8 mouse cellular contexts compared by ENCODE assay signal in genomic region chr4:142098303-142098702, GRCm38 (mm10). TPM values are rescaled to one million over a fixed set of nuclear protein-coding genes. Genes with fewer than 3 reads are reported as not detected.
A peak's percentile ranks its signal among the peaks of the same experiment; 100 is the strongest.
DNase-seq lines count a peak whose midpoint lies in the region; ATAC-seq and TF ChIP-seq lines count a peak whose summit lies in the region.

No protein-coding gene starts in this region.

- no peak overlapping the region for H3K9ac ChIP-seq in embryonic facial prominence, embryonic 15.5 days
- no peak overlapping the region for H3K9ac ChIP-seq in kidney, embryonic 15.5 days
- H3K9ac ChIP-seq in limb, embryonic 15.5 days: no peak overlapping the region
- H3K9ac ChIP-seq in midbrain, embryonic 16.5 days (ENCODE audit: low read depth, low read length): no peak overlapping the region
- no peak overlapping the region for H3K9ac ChIP-seq in stomach, embryonic 14.5 days (replicated peaks; ENCODE audit: low read depth, low read length)

- peaks cover 19% of the 10 kb centered on the region for H3K4me1 ChIP-seq in bone marrow macrophage, adult 2 months (ENCODE audit: control insufficient read depth, insufficient read depth, low read length)
- peaks cover 35% of the 10 kb centered on the region for H3K4me1 ChIP-seq in embryonic facial prominence, embryonic 15.5 days
- H3K4me1 ChIP-seq in kidney, embryonic 15.5 days: peaks cover 24% of the 10 kb centered on the region
- H3K4me1 ChIP-seq in limb, embryonic 15.5 days: peaks cover 29% of the 10 kb centered on the region
- H3K4me1 ChIP-seq in midbrain, embryonic 16.5 days (ENCODE audit: control insufficient read depth, insufficient read depth, low read length): no peaks in the 10 kb centered on the region
- H3K4me1 ChIP-seq in stomach, embryonic 14.5 days (ENCODE audit: control insufficient read depth, insufficient read depth, low read length): peaks cover 20% of the 10 kb centered on the region

- no peak for ATAC-seq in embryonic facial prominence, embryonic 15.5 days (ENCODE audit: insufficient number of reproducible peaks, low FRiP score, low TSS enrichment, low read depth)
- peak; percentile 30; the same call in 1 of the 2 replicates for ATAC-seq in kidney, embryonic 15.5 days (replicated peaks; ENCODE audit: low FRiP score)
- no peak for ATAC-seq in limb, embryonic 15.5 days (ENCODE audit: insufficient number of reproducible peaks, low FRiP score, low TSS enrichment, low read depth)
- peak; percentile 47; the same call in 1 of the 2 replicates for ATAC-seq in midbrain, embryonic 16.5 days
- peak; percentile 49 for ATAC-seq in stomach, embryonic 14.5 days (ENCODE audit: insufficient number of reproducible peaks, insufficient read depth, low FRiP score, low read depth)

- H3K4me2 ChIP-seq in embryonic facial prominence, embryonic 15.5 days (replicated peaks): peak overlapping the region; percentile 27; the same call in 1 of the 2 replicates
- peak overlapping the region; percentile 42 for H3K4me2 ChIP-seq in kidney, embryonic 15.5 days
- H3K4me2 ChIP-seq in limb, embryonic 15.5 days: peak overlapping the region; percentile 22; the same call in 1 of the 2 replicates
- no peak overlapping the region for H3K4me2 ChIP-seq in midbrain, embryonic 16.5 days (ENCODE audit: low read length)
- 0 out of 2 replicates have a peak overlapping the region, but pooled peaks have one; percentile 8 for H3K4me2 ChIP-seq in stomach, embryonic 14.5 days (replicated peaks; ENCODE audit: low read depth, low read length)

- H3K4me3 ChIP-seq in bone marrow macrophage, adult 2 months (ENCODE audit: insufficient read depth, low read length): peak overlapping the region; percentile 32
- no peak overlapping the region for H3K4me3 ChIP-seq in embryonic facial prominence, embryonic 15.5 days (replicated peaks)
- H3K4me3 ChIP-seq in kidney, embryonic 15.5 days (replicated peaks): no peak overlapping the region
- no peak overlapping the region for H3K4me3 ChIP-seq in limb, embryonic 15.5 days
- no peak overlapping the region for H3K4me3 ChIP-seq in midbrain, embryonic 16.5 days (ENCODE audit: low read depth, low read length)
- H3K4me3 ChIP-seq in stomach, embryonic 14.5 days (ENCODE audit: low read depth, low read length): no peak overlapping the region

- peak; percentile 23 for DNase-seq in 3T3-L1 (ENCODE audit: low read depth, low spot score)
- peak; percentile 86 for DNase-seq in heart, adult 8-10 months (ENCODE audit: low spot score)

- TF ChIP-seq CTCF in bone marrow macrophage, adult 2 months (IDR thresholded peaks at IDR 0.05; ENCODE audit: low read depth, low read length): peak; percentile 67

- H3K9me3 ChIP-seq in embryonic facial prominence, embryonic 15.5 days (replicated peaks): no peaks in the 10 kb centered on the region
- no peaks in the 10 kb centered on the region for H3K9me3 ChIP-seq in kidney, embryonic 15.5 days (replicated peaks)
- H3K9me3 ChIP-seq in limb, embryonic 15.5 days: no peaks in the 10 kb centered on the region
- H3K9me3 ChIP-seq in midbrain, embryonic 16.5 days (replicated peaks; ENCODE audit: control insufficient read depth, low read length, poor library complexity, severe bottlenecking): no peaks in the 10 kb centered on the region
- H3K9me3 ChIP-seq in stomach, embryonic 14.5 days (ENCODE audit: control insufficient read depth, low read depth, low read length): no peaks in the 10 kb centered on the region

- H3K27ac ChIP-seq in bone marrow macrophage, adult 2 months (ENCODE audit: insufficient read depth, low read depth, low read length): peak overlapping the region; percentile 78
- peak overlapping the region; percentile 61 for H3K27ac ChIP-seq in embryonic facial prominence, embryonic 15.5 days (replicated peaks)
- H3K27ac ChIP-seq in kidney, embryonic 15.5 days: peak overlapping the region; percentile 56
- peak overlapping the region; percentile 63 for H3K27ac ChIP-seq in limb, embryonic 15.5 days
- H3K27ac ChIP-seq in midbrain, embryonic 16.5 days (ENCODE audit: low read length): no peak overlapping the region
- H3K27ac ChIP-seq in stomach, embryonic 14.5 days (ENCODE audit: low read length): peak overlapping the region; percentile 59; the same call in 1 of the 2 replicates

- H3K36me3 ChIP-seq in embryonic facial prominence, embryonic 15.5 days: no peaks in the 10 kb centered on the region
- H3K36me3 ChIP-seq in kidney, embryonic 15.5 days: no peaks in the 10 kb centered on the region
- H3K36me3 ChIP-seq in limb, embryonic 15.5 days: no peaks in the 10 kb centered on the region
- no peaks in the 10 kb centered on the region for H3K36me3 ChIP-seq in midbrain, embryonic 16.5 days (ENCODE audit: control insufficient read depth, insufficient read depth, low read length)
- H3K36me3 ChIP-seq in stomach, embryonic 14.5 days (ENCODE audit: control insufficient read depth, insufficient read depth, low read length): no peaks in the 10 kb centered on the region

- WGBS in embryonic facial prominence, embryonic 15.5 days: 14% methylated on average over 8 of the region's 8 CpGs
- 20% methylated on average over 8 of the region's 8 CpGs for WGBS in kidney, embryonic 15.5 days
- 13% methylated on average over 8 of the region's 8 CpGs for WGBS in limb, embryonic 15.5 days
- 23% methylated on average over 8 of the region's 8 CpGs for WGBS in midbrain, embryonic 16.5 days
- 16% methylated on average over 8 of the region's 8 CpGs for WGBS in stomach, embryonic 14.5 days

- no peak for TF ChIP-seq POLR2A in bone marrow macrophage, adult 2 months (IDR thresholded peaks at IDR 0.05; ENCODE audit: borderline replicate concordance, low read depth, low read length)

- H3K27me3 ChIP-seq in embryonic facial prominence, embryonic 15.5 days: no peaks in the 10 kb centered on the region
- H3K27me3 ChIP-seq in kidney, embryonic 15.5 days: no peaks in the 10 kb centered on the region
- no peaks in the 10 kb centered on the region for H3K27me3 ChIP-seq in limb, embryonic 15.5 days
- no peaks in the 10 kb centered on the region for H3K27me3 ChIP-seq in midbrain, embryonic 16.5 days (ENCODE audit: control insufficient read depth, insufficient read depth, low read depth, low read length)
- no peaks in the 10 kb centered on the region for H3K27me3 ChIP-seq in stomach, embryonic 14.5 days (ENCODE audit: control insufficient read depth, insufficient read depth, low read length)

RNA-seq across cellular contexts. Expression of gene Tmem51, which starts 14.2 kb away (rescaled TPM):
- polyA plus RNA-seq in bone marrow macrophage, adult 2 months (2012; ENCODE audit: insufficient read depth, insufficient read length, missing spikeins): 52.4 and 56.6 TPM in 2 replicates
- 18.3 and 20.2 TPM in 2 replicates for polyA plus RNA-seq in embryonic facial prominence, embryonic 15.5 days (2015; fragmentation: Nextera tagmentation; extraction: Ambion mirVana)
- 1 to 10 TPM; 4.4 to 5.4 (median 4.7) TPM for total RNA-seq in heart, adult 8-10 months (2022)
- polyA plus RNA-seq in kidney, embryonic 15.5 days (2015; fragmentation: Nextera tagmentation; extraction: Ambion mirVana): 29.1 and 29.5 TPM in 2 replicates
- polyA plus RNA-seq in limb, embryonic 15.5 days (2015; fragmentation: Nextera tagmentation; extraction: Ambion mirVana): 26.1 and 26.8 TPM in 2 replicates
- polyA plus RNA-seq in midbrain, embryonic 16.5 days (2015; fragmentation: Nextera tagmentation; extraction: Ambion mirVana): 6.9 and 7.1 TPM in 2 replicates
- 43.2 and 48.5 TPM in 2 replicates for polyA plus RNA-seq in stomach, embryonic 14.5 days (2014; fragmentation: Nextera tagmentation; extraction: Ambion mirVana)

Comparison
In these comparisons a context has a peak if more than half of its experiments do, and no peak if none do; other contexts are left out.
1. ATAC-seq: peak in kidney, embryonic 15.5 days (single experiment), midbrain, embryonic 16.5 days (single experiment) and stomach, embryonic 14.5 days (single experiment); none in embryonic facial prominence, embryonic 15.5 days (single experiment) and limb, embryonic 15.5 days (single experiment).